Mouse (Mus musculus): Measurements from ENCODE around the gene Erg28.

DNA sequence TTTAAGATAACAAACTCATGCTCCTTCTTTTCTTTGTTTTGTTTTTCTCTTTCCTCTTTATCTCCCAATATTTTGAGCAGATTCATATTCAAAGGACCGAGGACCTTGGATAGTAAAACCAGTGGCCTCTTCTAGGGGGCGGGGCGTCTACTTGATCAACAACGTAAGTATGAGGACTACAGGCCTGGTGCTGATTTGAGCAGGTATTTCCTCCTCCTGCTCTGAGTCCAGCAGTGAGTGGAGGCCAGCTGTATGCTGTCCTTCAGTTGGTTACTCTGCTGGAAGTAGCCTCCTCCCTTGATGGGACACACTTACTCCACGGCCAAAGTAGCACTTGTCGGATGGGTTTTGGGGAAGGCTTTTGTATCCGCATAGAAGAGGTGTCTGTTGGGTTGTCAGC, 33.0 kb upstream of the Erg28 start:
- no peak for TF ChIP-seq CTCF (IDR thresholded peaks at IDR 0.05; ENCODE audit: borderline replicate concordance, insufficient read depth, low read length)
- no peak for TF ChIP-seq POLR2A (IDR thresholded peaks at IDR 0.05; ENCODE audit: low read depth, low read length)

Measured in embryonic fibroblast, embryonic 13.5 days (primary cell).